Comparison of ENCODE assay signal across 10 mouse cellular contexts in the genomic region with DNA sequence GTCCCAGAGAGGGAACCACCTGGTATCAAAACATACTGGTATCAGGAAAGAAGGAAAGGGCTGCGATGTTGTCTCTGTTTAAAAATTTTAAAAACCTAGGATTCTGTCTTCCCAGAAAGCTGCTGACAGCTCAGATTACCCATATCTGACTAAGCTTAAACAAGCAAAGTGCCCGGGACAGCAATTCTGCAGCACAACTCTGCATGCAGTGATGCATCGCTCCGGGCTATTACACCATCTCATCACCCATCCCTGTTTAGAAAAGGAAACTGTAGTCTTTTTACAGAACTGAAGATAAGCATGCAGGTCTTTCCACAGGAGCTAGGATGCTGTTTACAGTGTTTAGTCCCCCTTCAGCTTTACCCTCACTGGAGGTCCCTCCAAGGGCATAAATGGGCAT. TPM values are rescaled to one million over a fixed set of nuclear protein-coding genes. Genes with fewer than 3 reads are reported as not detected.
DNase-seq lines count a peak whose midpoint lies in the region; ATAC-seq and TF ChIP-seq lines count a peak whose summit lies in the region.
"Had no signal": no experiment of that assay in that cellular context is flagged by ENCODE, and none has a peak within 500 bp of the region (broad histone marks: within the 10 kb centered on the region; RNA-seq: fewer than 3 reads in every experiment).

No protein-coding gene starts in this region.

- 94% methylated on average over 4 of the region's 4 CpGs for WGBS in forebrain, embryonic 11.5 days
- WGBS in liver, embryonic 12.5 days (ENCODE audit: insufficient replicate concordance), result 68% methylated on average over 4 of the region's 4 CpGs

- H3K9ac ChIP-seq in forebrain, embryonic 11.5 days (ENCODE audit: low read length), result no peak overlapping the region; the same call in 1 of the 2 replicates
- peak overlapping the region; percentile 82 for H3K9ac ChIP-seq in liver, embryonic 12.5 days

- no peak for ATAC-seq in forebrain, embryonic 11.5 days (replicated peaks; ENCODE audit: low FRiP score)
- no peak for ATAC-seq in liver, embryonic 12.5 days

- H3K36me3 ChIP-seq in forebrain, embryonic 11.5 days (ENCODE audit: control insufficient read depth, insufficient read depth, low read length), result no peaks in the 10 kb centered on the region; the same call in 1 of the 2 replicates
- H3K36me3 ChIP-seq in liver, embryonic 12.5 days, result peaks cover 36% of the 10 kb centered on the region

- H3K9me3 ChIP-seq in forebrain, embryonic 11.5 days (ENCODE audit: control insufficient read depth, low read length), result no peaks in the 10 kb centered on the region
- no peaks in the 10 kb centered on the region for H3K9me3 ChIP-seq in liver, embryonic 12.5 days (replicated peaks)

- no peak overlapping the region for H3K27ac ChIP-seq in gastrocnemius, adult 2 months
- no peak overlapping the region for H3K27ac ChIP-seq in forebrain, embryonic 11.5 days (ENCODE audit: low read depth, low read length)
- H3K27ac ChIP-seq in liver, embryonic 12.5 days, result peak overlapping the region; percentile 84

- H3K27me3 ChIP-seq in forebrain, embryonic 11.5 days (ENCODE audit: control insufficient read depth, insufficient read depth, low read length), result no peaks in the 10 kb centered on the region
- no peaks in the 10 kb centered on the region for H3K27me3 ChIP-seq in liver, embryonic 12.5 days (replicated peaks)

- intact Hi-C loops in gastrocnemius, adult 2 months (cut with DNase I), result loop anchor here (5.0 kb wide), 2 partner anchors 77 to 337 kb away; partner anchors contain the start of gene Ube2i

- no peak for DNase-seq in gastrocnemius, adult 2 months
- no peak for DNase-seq in gastrocnemius, postnatal 25 days
- peak; percentile 76 for DNase-seq in 3T3-L1 (ENCODE audit: low read depth, low spot score)
- DNase-seq in forebrain, embryonic 11.5 days (ENCODE audit: low spot score), result no peak
- no peak for DNase-seq in Muller cell, postnatal 12 days (ENCODE audit: inconsistent ontology term)
- DNase-seq in right cerebral cortex, adult 18-20 months, result no peak
- no peak for DNase-seq in thymus, postnatal 0 days (ENCODE audit: low spot score)
- DNase-seq: cerebellum, adult 9-10 months; thymus, postnatal 36 days had no signal

- H3K4me1 ChIP-seq in forebrain, embryonic 11.5 days (replicated peaks; ENCODE audit: control insufficient read depth, insufficient read depth, low read length), result peaks cover 9% of the 10 kb centered on the region
- H3K4me1 ChIP-seq in liver, embryonic 12.5 days, result peaks cover 46% of the 10 kb centered on the region

- TF ChIP-seq CTCF in gastrocnemius, adult 2 months (IDR thresholded peaks at IDR 0.05), result no peak

- peak overlapping the region; percentile 99 for H3K4me3 ChIP-seq in gastrocnemius, adult 2 months
- H3K4me3 ChIP-seq in forebrain, embryonic 11.5 days (ENCODE audit: low read depth, low read length), result no peak overlapping the region
- H3K4me3 ChIP-seq in liver, embryonic 12.5 days, result peak overlapping the region; percentile 77

- peak overlapping the region; percentile 83; the same call in 1 of the 2 replicates for H3K4me2 ChIP-seq in forebrain, embryonic 11.5 days (ENCODE audit: low read depth, low read length, severe bottlenecking)
- H3K4me2 ChIP-seq in liver, embryonic 12.5 days, result peak overlapping the region; percentile 85

RNA-seq across cellular contexts. Expression of gene Mapk8ip3, which starts 1.9 kb away (rescaled TPM):
- total RNA-seq in gastrocnemius, adult 2 months (2021), result 10 to 100 TPM; 19.3 to 21.8 TPM
- 10 to 100 TPM; 19.5 TPM for total RNA-seq in gastrocnemius, postnatal 25 days (2021)
- 51.3 and 56.8 TPM in 2 replicates for polyA plus RNA-seq in forebrain, embryonic 11.5 days (2014; fragmentation: Nextera tagmentation; extraction: Ambion mirVana)
- polyA plus RNA-seq in liver, embryonic 12.5 days (2016; fragmentation: Nextera tagmentation; extraction: Ambion mirVana), result 15.6 and 15.8 TPM in 2 replicates
- polyA plus RNA-seq in thymus, postnatal 0 days (2015; fragmentation: Nextera tagmentation; extraction: Ambion mirVana), result 15.3 and 18.3 TPM in 2 replicates

RNA-seq across cellular contexts. Expression of gene Jpt2, which starts 25.6 kb away (rescaled TPM):
- total RNA-seq in gastrocnemius, adult 2 months (2021), result 1 to 10 TPM; 5.3 to 6.8 TPM
- total RNA-seq in gastrocnemius, postnatal 25 days (2021), result 1 to 10 TPM; 5.5 to 8.6 TPM
- 314 and 323 TPM in 2 replicates for polyA plus RNA-seq in forebrain, embryonic 11.5 days (2014; fragmentation: Nextera tagmentation; extraction: Ambion mirVana)
- polyA plus RNA-seq in liver, embryonic 12.5 days (2016; fragmentation: Nextera tagmentation; extraction: Ambion mirVana), result 112 and 114 TPM in 2 replicates
- 54.0 and 55.2 TPM in 2 replicates for polyA plus RNA-seq in thymus, postnatal 0 days (2015; fragmentation: Nextera tagmentation; extraction: Ambion mirVana)

RNA-seq across cellular contexts. Expression of gene Nme3, which starts 38.6 kb away (rescaled TPM):
- 10 to 100 TPM; 10.2 to 13.1 TPM for total RNA-seq in gastrocnemius, adult 2 months (2021)
- 1 to 10 TPM; 7.7 to 9.8 TPM for total RNA-seq in gastrocnemius, postnatal 25 days (2021)
- polyA plus RNA-seq in forebrain, embryonic 11.5 days (2014; fragmentation: Nextera tagmentation; extraction: Ambion mirVana), result 47.8 and 60.8 TPM in 2 replicates
- 67.9 and 68.8 TPM in 2 replicates for polyA plus RNA-seq in liver, embryonic 12.5 days (2016; fragmentation: Nextera tagmentation; extraction: Ambion mirVana)
- polyA plus RNA-seq in thymus, postnatal 0 days (2015; fragmentation: Nextera tagmentation; extraction: Ambion mirVana), result 47.7 and 57.2 TPM in 2 replicates

RNA-seq across cellular contexts. Expression of gene Mrps34, which starts 40.0 kb away (rescaled TPM):
- 10 to 100 TPM; 75.8 to 95.7 TPM for total RNA-seq in gastrocnemius, adult 2 months (2021)
- total RNA-seq in gastrocnemius, postnatal 25 days (2021), result 100 to 1,000 TPM in 1 of 2 experiments, 10 to 100 TPM in 1; 85.9 to 105 TPM
- 76.9 and 81.8 TPM in 2 replicates for polyA plus RNA-seq in forebrain, embryonic 11.5 days (2014; fragmentation: Nextera tagmentation; extraction: Ambion mirVana)
- polyA plus RNA-seq in liver, embryonic 12.5 days (2016; fragmentation: Nextera tagmentation; extraction: Ambion mirVana), result 101 and 106 TPM in 2 replicates
- 128 and 136 TPM in 2 replicates for polyA plus RNA-seq in thymus, postnatal 0 days (2015; fragmentation: Nextera tagmentation; extraction: Ambion mirVana)

RNA-seq across cellular contexts. Expression of gene Eme2, which starts 40.0 kb away (rescaled TPM):
- 10 to 100 TPM in 1 of 2 experiments, 1 to 10 TPM in 1; 9.3 to 10.9 TPM for total RNA-seq in gastrocnemius, adult 2 months (2021)
- total RNA-seq in gastrocnemius, postnatal 25 days (2021), result 10 to 100 TPM in 1 of 2 experiments, 1 to 10 TPM in 1; 8.8 to 10.4 TPM
- polyA plus RNA-seq in forebrain, embryonic 11.5 days (2014; fragmentation: Nextera tagmentation; extraction: Ambion mirVana), result 29.1 and 31.2 TPM in 2 replicates
- polyA plus RNA-seq in liver, embryonic 12.5 days (2016; fragmentation: Nextera tagmentation; extraction: Ambion mirVana), result 20.3 and 21.4 TPM in 2 replicates
- polyA plus RNA-seq in thymus, postnatal 0 days (2015; fragmentation: Nextera tagmentation; extraction: Ambion mirVana), result 19.9 and 24.9 TPM in 2 replicates
